Comparison of ENCODE assay signal across 8 mouse cellular contexts in the genomic region with DNA sequence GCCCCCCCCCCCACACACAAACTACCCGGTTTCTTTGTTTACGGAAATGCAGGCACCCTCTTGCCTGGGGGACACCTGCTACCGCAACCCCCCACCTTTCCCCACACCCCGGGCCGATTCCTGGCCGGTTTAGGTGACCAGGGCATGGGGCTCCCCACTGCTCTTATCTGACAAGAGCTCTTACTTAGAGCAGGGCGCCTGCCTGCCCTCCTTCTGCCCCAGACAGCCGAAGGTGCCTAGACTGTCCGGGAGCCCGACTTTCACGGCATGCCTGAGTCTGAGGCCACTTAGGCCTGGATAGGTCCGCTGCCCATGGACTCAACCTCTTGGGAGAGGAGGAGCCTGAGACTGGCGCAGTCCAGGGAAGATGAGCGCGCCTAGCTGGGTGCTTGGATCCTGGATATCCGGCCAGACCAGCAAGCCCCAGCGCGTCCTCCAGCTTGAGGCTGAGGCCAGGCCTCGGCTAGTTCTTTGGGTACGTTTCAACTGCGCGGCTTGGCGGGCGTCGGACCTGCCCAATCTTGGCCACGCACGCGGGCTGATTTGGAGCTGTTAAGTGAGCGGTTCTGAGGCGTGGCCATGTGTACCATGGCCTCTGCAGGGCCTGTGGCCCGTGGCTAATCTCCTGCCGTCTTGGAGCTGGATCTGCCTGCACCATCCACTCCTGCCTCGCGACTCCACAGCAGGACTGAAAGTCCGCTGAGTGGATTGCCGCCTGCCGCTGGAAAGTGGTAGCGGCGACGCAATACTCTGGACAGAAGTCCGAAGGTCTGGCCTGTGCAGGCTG. TPM values are rescaled to one million over a fixed set of nuclear protein-coding genes. Genes with fewer than 3 reads are reported as not detected.
DNase-seq lines count a peak whose midpoint lies in the region; ATAC-seq lines count a peak whose summit lies in the region.

No protein-coding gene starts in this region.

- no peaks in the 10 kb centered on the region for H3K36me3 ChIP-seq in embryonic facial prominence, embryonic 13.5 days
- H3K36me3 ChIP-seq in intestine, embryonic 15.5 days: no peaks in the 10 kb centered on the region
- H3K36me3 ChIP-seq in liver, embryonic 13.5 days: no peaks in the 10 kb centered on the region

- no peak overlapping the region for H3K27ac ChIP-seq in embryonic facial prominence, embryonic 13.5 days
- no peak overlapping the region for H3K27ac ChIP-seq in intestine, embryonic 15.5 days
- H3K27ac ChIP-seq in liver, embryonic 13.5 days: no peak overlapping the region; the same call in 1 of the 2 replicates

- ATAC-seq in embryonic facial prominence, embryonic 13.5 days (ENCODE audit: insufficient number of reproducible peaks, insufficient read depth, low FRiP score, low TSS enrichment, low read depth): no peak
- no peak for ATAC-seq in intestine, embryonic 15.5 days
- no peak for ATAC-seq in liver, embryonic 13.5 days (ENCODE audit: low read depth)
- no peak for ATAC-seq in monocyte, adult 5-6 weeks (replicated peaks; ENCODE audit: insufficient number of reproducible peaks, low FRiP score, low TSS enrichment, poor library complexity, severe bottlenecking)

- WGBS in embryonic facial prominence, embryonic 13.5 days: 3% methylated on average over 41 of the region's 41 CpGs
- WGBS in intestine, embryonic 15.5 days: 3% methylated on average over 41 of the region's 41 CpGs
- 4% methylated on average over 41 of the region's 41 CpGs for WGBS in liver, embryonic 13.5 days (ENCODE audit: insufficient replicate concordance)

- H3K9me3 ChIP-seq in embryonic facial prominence, embryonic 13.5 days: no peaks in the 10 kb centered on the region
- H3K9me3 ChIP-seq in intestine, embryonic 15.5 days: no peaks in the 10 kb centered on the region
- H3K9me3 ChIP-seq in liver, embryonic 13.5 days (replicated peaks): no peaks in the 10 kb centered on the region

- intact Hi-C loops in heart, postnatal 25 days (cut with DNase I): no loop called here

- H3K4me3 ChIP-seq in embryonic facial prominence, embryonic 13.5 days: peak overlapping the region; percentile 25
- H3K4me3 ChIP-seq in intestine, embryonic 15.5 days (replicated peaks): no peak overlapping the region
- H3K4me3 ChIP-seq in liver, embryonic 13.5 days (replicated peaks): no peak overlapping the region

- peaks cover 83% of the 10 kb centered on the region for H3K27me3 ChIP-seq in embryonic facial prominence, embryonic 13.5 days
- peaks cover 78% of the 10 kb centered on the region for H3K27me3 ChIP-seq in intestine, embryonic 15.5 days (replicated peaks)
- H3K27me3 ChIP-seq in liver, embryonic 13.5 days: peaks cover 100% of the 10 kb centered on the region

- H3K4me2 ChIP-seq in embryonic facial prominence, embryonic 13.5 days: peak overlapping the region; percentile 80
- H3K4me2 ChIP-seq in intestine, embryonic 15.5 days (replicated peaks): peak overlapping the region; percentile 34
- peak overlapping the region; percentile 21 for H3K4me2 ChIP-seq in liver, embryonic 13.5 days

- peak overlapping the region; percentile 59; the same call in 1 of the 2 replicates for H3K9ac ChIP-seq in embryonic facial prominence, embryonic 13.5 days
- H3K9ac ChIP-seq in intestine, embryonic 15.5 days: no peak overlapping the region
- H3K9ac ChIP-seq in liver, embryonic 13.5 days: no peak overlapping the region

- peak; percentile 92 for DNase-seq in heart, adult 11 months
- no peak for DNase-seq in heart, postnatal 25 days (ENCODE audit: low spot score)
- no peak for DNase-seq in liver, embryonic 13.5 days
- DNase-seq in layer of hippocampus, adult 8-10 months (ENCODE audit: low spot score in 2 of 2): no peak
- DNase-seq in gastrocnemius, adult 18-20 months (ENCODE audit: low spot score): no peak

- H3K4me1 ChIP-seq in embryonic facial prominence, embryonic 13.5 days: peaks cover 79% of the 10 kb centered on the region
- H3K4me1 ChIP-seq in intestine, embryonic 15.5 days (replicated peaks): peaks cover 60% of the 10 kb centered on the region
- peaks cover 45% of the 10 kb centered on the region for H3K4me1 ChIP-seq in liver, embryonic 13.5 days (replicated peaks)

RNA-seq across cellular contexts. Expression of a gene that starts 4.0 kb away (rescaled TPM):
- 1 to 10 TPM; 4.4 to 7.6 TPM for total RNA-seq in heart, postnatal 25 days (2021)
- polyA plus RNA-seq in embryonic facial prominence, embryonic 13.5 days (2015; fragmentation: Nextera tagmentation; extraction: Ambion mirVana): 6.8 and 10.7 TPM in 2 replicates
- 7.4 and 7.9 TPM in 2 replicates for polyA plus RNA-seq in intestine, embryonic 15.5 days (2015; fragmentation: Nextera tagmentation; extraction: Ambion mirVana)
- 2.4 and 2.8 TPM in 2 replicates for polyA plus RNA-seq in liver, embryonic 13.5 days (2015; fragmentation: Nextera tagmentation; extraction: Ambion mirVana)
- total RNA-seq in monocyte, adult 5-6 weeks (2017): 2.7 to 7.3 TPM (median 4.7 TPM) in 3 replicates
- total RNA-seq in layer of hippocampus, adult 8-10 months (2022): 10 to 100 TPM in 2 of 4 experiments, 1 to 10 TPM in 2; 6.9 to 11.9 (median 9.6) TPM
- total RNA-seq in gastrocnemius, adult 18-20 months (2021): 1 to 10 TPM; 2.6 to 3.5 TPM

RNA-seq across cellular contexts. Expression of a gene that starts 22.0 kb away (rescaled TPM):
- 1 to 10 TPM; 3.8 to 3.9 TPM for total RNA-seq in heart, postnatal 25 days (2021)
- polyA plus RNA-seq in embryonic facial prominence, embryonic 13.5 days (2015; fragmentation: Nextera tagmentation; extraction: Ambion mirVana): 54.4 and 64.8 TPM in 2 replicates
- polyA plus RNA-seq in intestine, embryonic 15.5 days (2015; fragmentation: Nextera tagmentation; extraction: Ambion mirVana): 24.8 and 27.0 TPM in 2 replicates
- 3.8 and 4.1 TPM in 2 replicates for polyA plus RNA-seq in liver, embryonic 13.5 days (2015; fragmentation: Nextera tagmentation; extraction: Ambion mirVana)
- 0.75 to 2.7 TPM (median 2.2 TPM) in 3 replicates for total RNA-seq in monocyte, adult 5-6 weeks (2017)
- total RNA-seq in layer of hippocampus, adult 8-10 months (2022): 1 to 10 TPM; 1.7 to 3.9 (median 2.4) TPM
- 1 to 10 TPM in 1 of 2 experiments, under 1 TPM in 1; 0.85 to 1.0 TPM for total RNA-seq in gastrocnemius, adult 18-20 months (2021)

RNA-seq across cellular contexts. Expression of a gene that starts 41.3 kb away (rescaled TPM):
- 10 to 100 TPM; 14.0 to 14.8 TPM for total RNA-seq in heart, postnatal 25 days (2021)
- 13.0 and 14.4 TPM in 2 replicates for polyA plus RNA-seq in embryonic facial prominence, embryonic 13.5 days (2015; fragmentation: Nextera tagmentation; extraction: Ambion mirVana)
- 10.7 and 11.2 TPM in 2 replicates for polyA plus RNA-seq in intestine, embryonic 15.5 days (2015; fragmentation: Nextera tagmentation; extraction: Ambion mirVana)
- 2.0 and 2.4 TPM in 2 replicates for polyA plus RNA-seq in liver, embryonic 13.5 days (2015; fragmentation: Nextera tagmentation; extraction: Ambion mirVana)
- 35.2 to 45.8 TPM (median 42.2 TPM) in 3 replicates for total RNA-seq in monocyte, adult 5-6 weeks (2017)
- 10 to 100 TPM; 40.7 to 47.2 (median 44.0) TPM for total RNA-seq in layer of hippocampus, adult 8-10 months (2022)
- total RNA-seq in gastrocnemius, adult 18-20 months (2021): 1 to 10 TPM; 1.6 to 2.5 TPM

RNA-seq across cellular contexts. Expression of a gene that starts 56.8 kb away (rescaled TPM):
- not detected for total RNA-seq in heart, postnatal 25 days (2021)
- polyA plus RNA-seq in embryonic facial prominence, embryonic 13.5 days (2015; fragmentation: Nextera tagmentation; extraction: Ambion mirVana): not detected in 2 replicates
- polyA plus RNA-seq in intestine, embryonic 15.5 days (2015; fragmentation: Nextera tagmentation; extraction: Ambion mirVana): 0.09 and 0.25 TPM in 2 replicates
- polyA plus RNA-seq in liver, embryonic 13.5 days (2015; fragmentation: Nextera tagmentation; extraction: Ambion mirVana): not detected in 2 replicates
- not detected in 3 replicates for total RNA-seq in monocyte, adult 5-6 weeks (2017)
- not detected for total RNA-seq in layer of hippocampus, adult 8-10 months (2022)
- not detected for total RNA-seq in gastrocnemius, adult 18-20 months (2021)

Comparison
In these comparisons a context has a peak if more than half of its experiments do, and no peak if none do; other contexts are left out.
1. H3K4me2 ChIP-seq: peak in every context shown above with its lines; median percentile 80 in embryonic facial prominence, embryonic 13.5 days; 34 in intestine, embryonic 15.5 days; 21 in liver, embryonic 13.5 days.
2. RNA of a gene that starts 41.3 kb away (total RNA-seq): 40.7 to 47.2 TPM in layer of hippocampus, adult 8-10 months, 35.2 to 45.8 TPM in monocyte, adult 5-6 weeks and 14.0 to 14.8 TPM in heart, postnatal 25 days; 1.6 to 2.5 TPM in gastrocnemius, adult 18-20 months; every median in the first group is over 4 times any median in the second.